Mouse (Mus musculus) left cerebral cortex, adult 11 months (tissue): ENCODE data around the gene Nme7.

ENCODE experiments used
- DNase-seq: peaks from one replicate; pipeline ENCODE4 v3.0.0; 2022; ENCODE audit warnings: low spot score

Nme7 gene

DNA sequence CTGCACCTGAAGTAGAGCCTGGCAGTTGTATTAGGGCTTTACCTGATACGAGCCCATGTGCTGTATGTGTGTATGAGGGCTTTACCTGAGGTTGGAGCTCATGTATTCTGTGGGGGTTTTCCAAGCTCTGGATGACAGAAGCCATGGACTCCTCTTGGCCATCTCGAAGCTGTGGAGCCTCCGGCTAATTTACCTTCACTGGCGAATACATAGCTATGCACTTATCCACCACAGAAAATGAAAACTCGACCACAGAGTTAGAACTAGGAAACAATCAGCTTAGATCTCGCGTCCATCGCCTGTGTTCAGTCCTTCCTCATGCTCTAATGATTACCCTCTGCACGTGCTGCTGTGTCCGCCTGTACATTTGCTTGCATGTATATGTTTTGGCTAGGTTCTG, 80.4 kb downstream of the Nme7 start:
- no peak for DNase-seq

DNA sequence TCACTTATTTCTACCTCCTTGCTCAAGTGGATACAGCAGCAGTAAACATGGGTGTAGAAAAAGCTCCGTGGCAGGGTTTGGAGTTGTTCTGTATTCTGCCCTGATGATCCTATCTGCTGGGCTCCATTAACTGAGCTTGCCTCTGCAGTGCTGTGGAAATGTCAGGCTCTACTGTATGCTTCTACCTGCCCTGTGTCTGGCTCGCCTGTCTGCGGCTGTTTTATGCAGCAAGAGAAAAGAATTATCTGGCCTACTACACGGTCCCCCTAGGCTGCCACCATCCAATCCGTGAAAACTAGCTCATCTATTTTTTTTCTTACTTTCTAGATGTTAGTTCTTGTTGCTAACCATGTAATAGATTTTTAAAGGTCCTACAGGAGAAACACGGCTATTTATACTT, 81.1 kb downstream of the Nme7 start:
- DNase-seq = no peak

DNA sequence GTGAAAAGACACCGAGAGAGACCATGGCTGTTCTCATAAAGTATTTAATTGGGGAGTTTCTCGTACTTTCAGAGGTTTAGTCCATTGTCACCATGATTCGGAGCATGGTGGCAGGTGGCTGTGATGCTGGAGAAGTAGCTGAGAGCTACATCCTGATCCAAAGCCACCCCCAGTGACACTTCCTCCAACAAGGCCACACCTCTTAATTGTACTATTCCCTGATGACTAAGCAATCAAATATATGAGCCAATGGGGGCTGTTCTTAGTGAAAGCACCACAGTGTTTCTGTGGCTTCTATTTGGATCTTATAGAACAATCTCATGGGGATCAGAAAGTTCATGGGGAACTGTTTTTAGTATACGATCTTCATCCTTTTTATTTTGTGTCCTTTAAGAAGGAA, 85.8 kb downstream of the Nme7 start:
- DNase-seq = no peak

DNA sequence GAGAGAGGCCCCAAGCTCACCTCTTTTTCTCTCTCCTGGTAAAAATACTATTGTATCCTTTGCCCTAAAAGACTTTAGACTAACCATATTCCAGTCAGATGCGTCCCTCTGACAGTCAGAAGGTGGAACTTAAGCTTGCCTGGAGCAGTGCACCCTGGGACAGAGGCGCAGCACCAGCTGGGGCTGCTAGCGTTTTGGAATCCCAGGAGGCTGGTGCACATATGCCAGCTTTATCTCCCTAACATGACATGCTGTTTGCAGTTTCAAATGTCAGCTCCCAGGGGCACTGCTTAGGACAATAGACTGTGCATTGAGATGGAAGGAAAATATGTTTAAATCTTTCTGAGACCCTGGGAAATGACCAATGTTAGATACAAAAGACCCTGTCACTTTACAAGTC, 88.3 kb downstream of the Nme7 start:
- DNase-seq = no peak

DNA sequence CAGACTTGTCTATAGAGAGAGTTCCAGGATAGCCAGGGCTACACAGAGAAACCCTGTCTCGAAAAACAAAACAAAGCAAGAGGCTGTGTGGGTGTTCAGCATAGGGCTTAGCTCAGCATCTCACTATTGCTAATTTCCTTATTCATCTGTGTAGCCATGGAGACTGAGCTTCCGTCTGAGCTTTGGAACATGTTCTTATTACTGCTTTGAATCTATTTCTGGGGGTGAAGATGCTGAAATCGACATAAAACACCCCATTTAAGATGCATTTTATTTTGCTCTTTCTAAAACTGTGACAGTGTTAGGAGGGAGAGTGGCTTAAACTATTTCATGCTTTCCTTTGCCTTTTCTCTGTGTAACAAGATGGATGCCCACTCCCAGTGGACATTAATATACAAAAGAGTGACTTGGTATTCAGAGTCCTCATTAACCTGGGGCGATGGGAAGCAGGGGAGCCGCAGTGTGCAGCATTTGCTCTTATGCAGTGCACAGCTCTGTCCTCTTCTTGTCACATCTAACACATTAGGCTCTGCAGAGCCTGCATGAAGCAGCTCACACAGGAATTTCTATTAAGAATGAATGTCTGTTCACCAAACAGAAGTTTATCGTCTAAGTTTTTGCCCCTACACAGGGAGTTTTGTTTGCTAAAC, 91.3 kb downstream of the Nme7 start:
- peak; percentile 57 for DNase-seq

DNA sequence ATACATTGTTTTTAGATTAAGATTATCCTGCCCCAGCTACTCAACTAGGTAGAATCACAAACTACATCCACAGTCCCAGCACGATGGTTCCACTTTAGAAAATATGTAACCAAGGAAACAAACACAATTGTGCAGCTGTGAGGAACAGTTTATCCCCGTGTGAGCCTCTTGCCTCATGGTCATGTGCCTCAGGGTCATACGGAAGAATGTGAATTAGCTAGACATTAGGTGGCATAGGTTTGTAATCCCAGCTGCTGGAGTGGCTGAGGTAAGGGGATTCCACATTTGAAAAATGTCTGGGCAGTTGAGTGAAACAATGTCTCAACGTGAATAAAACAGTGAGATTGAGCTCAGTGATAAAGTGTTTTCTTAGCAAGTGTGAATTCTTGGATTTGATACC, 93.8 kb downstream of the Nme7 start:
- DNase-seq = no peak

DNA sequence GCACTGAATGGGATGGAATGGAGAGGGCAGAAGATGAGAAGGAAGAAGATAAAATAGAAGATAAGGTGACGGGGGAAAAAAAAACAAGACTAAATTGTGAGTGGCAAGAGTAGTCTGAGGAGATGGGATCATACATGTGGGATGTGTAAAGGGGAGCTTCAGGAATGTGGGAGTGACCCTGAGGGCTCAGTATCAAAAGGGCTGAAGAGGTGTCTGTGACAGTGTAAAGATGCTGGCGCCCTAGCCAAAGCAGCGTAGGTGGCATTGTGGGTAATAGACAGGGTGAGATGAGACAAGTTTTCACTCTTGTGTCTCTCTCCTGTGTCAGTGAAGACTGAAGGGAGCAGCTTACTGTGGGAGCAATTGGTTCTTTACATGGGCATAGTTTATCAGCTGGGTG, 95.7 kb downstream of the Nme7 start:
- DNase-seq = no peak

DNA sequence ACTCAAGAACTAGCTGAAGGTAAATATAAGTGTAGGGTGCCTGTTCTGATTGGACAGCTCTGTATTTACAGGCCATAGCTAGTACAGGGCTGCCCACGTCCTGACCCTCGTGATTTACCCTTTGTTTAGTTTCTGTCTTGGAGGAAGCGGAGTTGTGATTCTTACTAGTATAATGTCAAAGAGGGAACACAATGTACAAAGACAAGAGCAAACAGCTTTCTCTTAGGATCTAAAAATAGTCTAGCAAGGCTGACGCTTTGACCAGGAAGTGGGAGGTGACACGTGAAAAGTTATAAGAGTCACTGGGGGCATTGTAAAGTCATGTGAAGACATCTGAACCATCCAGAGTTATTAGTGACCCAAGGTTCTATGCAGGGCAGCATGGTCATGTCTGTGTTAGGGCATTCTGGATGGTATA, 101.5 kb downstream of the Nme7 start:
- DNase-seq = no peak

DNA sequence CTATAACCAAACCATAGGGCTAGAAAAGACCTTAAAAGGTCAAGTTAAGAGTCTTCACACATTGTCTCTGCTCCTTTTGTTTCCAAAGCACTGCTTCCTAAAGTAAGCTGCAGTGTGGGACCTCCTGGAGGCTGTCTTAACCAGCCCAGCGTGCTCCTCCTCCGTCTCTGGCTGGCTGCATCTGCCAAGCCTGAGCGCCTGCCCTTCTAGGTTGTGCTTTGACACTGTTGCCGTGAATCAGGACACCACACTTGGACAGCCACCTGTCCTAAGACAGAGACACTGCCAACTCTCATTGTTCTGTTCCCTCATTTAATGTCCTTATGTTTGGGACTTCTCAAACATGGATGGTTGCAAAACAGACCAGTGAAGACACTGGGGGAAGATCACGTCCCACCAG, 102.6 kb downstream of the Nme7 start:
- DNase-seq = no peak

DNA sequence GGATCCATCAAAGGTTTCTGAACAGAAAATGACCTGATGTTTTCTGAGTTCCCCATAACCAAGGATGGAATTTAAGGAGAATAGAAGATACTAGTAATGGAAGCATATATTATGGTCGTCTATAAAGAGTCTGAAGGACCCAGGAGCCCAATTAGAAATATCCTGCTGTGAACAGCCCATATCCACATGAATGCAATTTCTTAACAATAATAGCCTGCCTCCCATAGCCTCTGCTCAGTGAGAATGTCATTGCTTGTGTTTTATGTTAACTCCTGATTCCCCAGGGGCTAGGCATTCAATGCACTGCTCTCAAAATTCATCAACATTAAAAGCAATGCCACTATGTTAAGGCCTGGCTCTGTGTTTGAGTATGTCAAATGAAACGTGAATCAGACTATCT, 104.7 kb downstream of the Nme7 start:
- no peak for DNase-seq

DNA sequence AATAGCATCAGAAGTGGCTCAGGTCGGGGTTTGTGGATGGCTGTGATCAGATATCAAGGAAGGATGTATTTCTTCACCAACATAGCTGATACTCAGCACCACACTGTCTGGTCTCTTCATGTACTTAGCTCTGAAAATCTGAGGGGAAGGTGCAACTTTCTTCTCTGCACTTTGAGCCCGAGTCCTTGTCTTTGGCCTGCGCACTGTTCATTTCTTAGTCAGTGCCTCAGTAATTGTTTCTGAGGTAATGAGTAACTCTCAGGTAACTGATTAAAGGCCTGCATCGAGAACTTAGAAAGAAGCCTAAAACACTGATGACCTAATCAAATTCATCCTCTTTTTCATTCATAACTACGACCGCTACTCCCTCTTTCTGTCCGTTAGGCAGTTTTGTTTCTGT, 107.4 kb downstream of the Nme7 start:
- no peak for DNase-seq

DNA sequence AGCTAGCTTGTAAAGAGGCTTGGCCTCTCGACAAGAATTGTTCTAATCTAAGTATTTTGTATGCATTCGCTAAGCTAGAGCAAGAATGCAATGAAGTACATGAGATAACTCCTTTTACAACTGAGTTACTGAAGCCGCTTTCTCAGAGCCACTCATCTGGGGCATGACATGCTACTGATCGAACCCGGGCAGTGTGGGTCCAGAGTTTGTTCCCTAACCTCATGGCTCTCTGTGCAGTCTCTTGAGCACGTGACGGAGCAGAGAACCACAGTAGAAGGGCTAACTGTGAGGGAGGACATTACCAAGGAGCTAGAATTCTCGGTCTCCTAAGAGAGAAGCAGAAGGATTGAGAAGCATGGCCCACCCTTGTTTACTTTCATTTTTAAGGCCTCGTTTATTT, 109.0 kb downstream of the Nme7 start:
- no peak for DNase-seq

DNA sequence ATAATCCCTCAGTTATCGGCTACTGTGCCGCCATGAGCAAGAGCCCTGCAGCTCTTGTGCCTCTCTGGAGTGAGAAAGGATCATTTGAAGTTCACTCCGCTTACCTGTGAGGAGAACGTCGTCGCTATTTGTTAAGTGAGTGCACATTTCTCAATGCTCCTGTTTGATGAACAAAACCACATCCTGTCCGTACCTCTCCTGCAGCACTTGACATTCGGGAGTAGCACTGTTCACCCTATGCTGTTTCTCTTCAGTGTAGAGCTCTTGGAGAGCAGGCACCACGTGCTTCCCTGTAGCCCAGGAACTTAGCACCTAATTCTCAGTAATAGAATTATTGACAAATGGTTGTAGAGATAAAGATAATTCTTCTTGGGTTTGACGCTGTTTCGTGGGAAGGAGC, 109.7 kb downstream of the Nme7 start:
- no peak for DNase-seq

DNA sequence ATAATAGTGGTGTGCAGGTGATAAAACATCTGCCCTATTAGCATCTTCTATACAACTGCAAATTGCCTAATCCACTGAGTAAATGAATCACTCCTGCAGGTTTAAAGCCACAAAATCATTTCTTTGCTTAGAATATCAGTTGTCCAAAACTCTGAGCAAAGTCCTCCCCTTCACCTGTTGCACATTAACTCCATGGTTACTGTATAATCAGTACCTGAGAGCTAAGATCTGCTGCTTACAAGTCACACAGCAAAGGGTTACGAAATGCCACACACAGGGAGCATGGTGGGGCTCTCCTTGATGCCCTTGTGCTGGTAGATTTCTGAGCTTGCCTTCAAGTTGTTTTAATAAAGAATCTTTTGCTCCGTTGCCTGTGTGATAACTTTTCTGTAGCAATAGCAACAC, 111.4 kb downstream of the Nme7 start:
- no peak for DNase-seq

DNA sequence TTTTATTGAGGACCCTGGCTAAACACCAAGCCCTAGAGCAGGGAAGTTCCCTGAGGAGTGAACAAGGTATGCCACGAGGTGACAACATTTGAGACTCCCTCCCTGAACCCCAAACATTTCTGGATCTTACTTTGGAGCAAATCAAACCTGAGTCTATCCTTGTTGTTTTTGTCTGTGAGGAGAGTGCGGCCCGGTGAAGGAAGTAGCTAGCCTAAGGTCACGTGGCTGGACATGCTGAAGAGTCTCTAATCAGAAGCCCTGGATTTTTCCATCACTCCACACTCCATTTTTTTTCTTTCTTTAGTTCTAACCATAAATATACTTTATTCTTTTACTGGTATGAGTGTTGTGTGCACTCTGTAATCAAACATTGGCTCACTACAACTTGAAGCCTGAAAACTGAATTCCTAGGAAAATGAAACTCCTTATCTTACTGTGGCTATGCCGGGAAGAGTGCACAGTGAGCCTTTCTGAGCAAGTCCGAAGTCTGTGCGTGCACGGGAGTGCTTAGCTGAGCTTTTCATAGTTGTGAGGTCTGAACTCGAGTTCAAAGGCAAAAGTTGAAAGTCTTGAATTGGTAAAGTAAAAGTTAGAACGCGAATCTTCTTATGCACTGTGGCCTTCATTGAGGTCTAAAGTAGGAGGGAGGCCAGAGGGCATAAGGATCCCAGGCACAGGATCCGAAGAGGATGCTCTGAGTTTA, 112.9 kb downstream of the Nme7 start:
- no peak for DNase-seq

DNA sequence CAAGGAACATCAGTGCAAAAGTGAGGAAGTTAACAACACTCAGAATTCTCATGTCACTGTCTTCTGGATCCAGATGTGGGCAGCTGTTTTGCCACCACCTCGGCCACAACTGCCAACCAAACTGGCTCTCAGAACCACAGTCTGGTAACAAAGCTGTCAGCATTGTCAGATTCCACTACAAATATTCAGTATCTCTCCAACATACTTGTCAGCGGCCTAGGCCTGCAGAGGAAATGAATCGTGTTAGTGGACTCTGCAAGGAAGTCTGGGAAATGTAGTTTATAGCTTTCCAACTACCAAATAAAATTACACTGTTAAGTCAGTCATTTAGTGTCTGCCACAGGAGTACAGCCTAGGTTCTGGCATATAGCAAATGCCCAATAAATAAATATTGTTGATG, 113.7 kb downstream of the Nme7 start:
- no peak for DNase-seq

DNA sequence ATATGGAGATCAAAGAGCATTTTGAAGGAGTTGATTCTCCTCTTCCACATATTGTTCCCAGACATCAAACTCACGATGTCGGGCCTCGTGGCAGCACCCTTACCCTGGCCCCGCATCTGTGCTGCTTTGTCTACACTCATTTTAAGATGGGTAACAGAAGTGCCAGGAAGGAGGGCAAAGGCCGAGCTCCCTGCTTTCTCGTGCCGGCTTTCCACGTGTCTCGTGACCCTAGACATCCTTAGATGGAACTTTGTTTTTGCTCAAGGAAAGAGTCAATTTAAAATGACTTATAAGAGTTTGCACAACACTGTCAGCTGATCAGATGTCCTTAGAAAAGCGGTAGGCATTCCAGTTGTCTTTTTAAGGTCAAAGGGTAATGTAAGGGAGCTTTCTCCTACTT, 114.4 kb downstream of the Nme7 start:
- no peak for DNase-seq

DNA sequence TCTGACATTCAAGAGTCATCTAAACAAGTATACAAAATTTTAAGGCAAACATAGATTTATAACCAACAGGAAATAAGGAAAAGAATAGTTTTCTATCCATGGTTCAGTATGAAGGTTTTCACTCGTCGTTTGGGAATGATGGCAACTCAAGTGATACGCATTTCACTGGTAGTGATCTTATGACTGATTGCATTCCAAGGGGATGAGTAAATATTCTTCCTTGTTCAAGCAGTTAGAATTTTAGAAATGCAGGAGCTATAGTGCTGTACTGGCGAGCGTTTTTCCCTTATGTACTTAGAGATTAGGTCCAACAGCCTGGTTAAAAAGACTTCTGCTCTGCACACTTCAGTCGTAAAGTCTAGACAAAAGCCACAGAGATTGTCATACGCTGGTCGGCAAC, 115.5 kb downstream of the Nme7 start:
- no peak for DNase-seq

DNA sequence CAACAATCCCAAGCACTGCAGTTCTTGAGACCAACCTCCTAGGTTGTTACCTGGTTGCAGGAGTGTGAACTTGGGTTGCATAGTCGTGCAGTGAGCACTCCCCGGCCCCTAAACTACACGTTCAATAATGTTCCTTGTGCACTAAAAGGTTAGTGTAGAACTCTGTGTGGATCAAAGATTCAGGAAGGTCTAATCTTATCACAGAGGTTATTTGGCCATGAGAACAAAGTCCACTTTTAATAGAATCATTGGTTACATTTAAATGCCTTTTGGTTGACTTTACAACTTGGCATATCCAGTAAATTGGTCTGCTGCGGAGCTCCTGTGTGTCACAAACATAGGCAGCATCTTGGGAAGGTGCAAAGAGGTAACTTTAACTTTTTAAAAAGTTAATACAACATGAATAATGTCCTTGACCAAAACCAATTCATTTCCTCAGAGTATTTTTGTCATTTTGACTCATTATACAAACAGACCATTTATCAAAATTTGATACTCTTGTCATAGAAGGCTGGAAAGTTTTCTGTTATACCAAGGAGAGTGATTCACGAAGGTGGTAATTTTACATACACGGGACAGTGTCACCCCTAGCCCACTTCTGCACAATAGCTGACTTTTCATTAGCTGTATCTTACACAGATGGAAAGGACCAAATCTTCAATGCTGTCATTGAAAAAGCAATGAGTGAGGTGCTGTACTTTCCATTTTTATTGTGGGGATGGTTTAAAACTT, 116.9 kb downstream of the Nme7 start:
- no peak for DNase-seq

DNA sequence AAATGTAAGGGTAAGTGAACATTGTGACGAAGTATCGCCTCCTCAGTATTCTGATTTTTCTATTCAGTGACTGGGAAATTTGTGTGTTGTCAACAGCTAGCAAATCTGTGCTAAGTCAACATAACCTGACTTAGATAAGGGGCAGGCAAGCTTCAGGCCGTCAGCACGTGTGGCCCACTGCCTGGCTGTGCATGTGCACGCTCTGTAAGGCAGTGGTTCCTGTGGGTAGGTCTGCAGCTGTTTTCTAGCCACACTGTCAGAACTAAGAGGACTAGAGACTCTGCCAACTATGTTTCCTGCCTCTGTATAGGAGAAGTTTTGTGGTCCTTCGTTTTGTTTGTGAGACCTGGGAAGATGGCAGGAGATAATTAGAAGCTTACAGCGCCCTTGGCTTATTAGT, 122.3 kb downstream of the Nme7 start:
- DNase-seq = no peak

DNA sequence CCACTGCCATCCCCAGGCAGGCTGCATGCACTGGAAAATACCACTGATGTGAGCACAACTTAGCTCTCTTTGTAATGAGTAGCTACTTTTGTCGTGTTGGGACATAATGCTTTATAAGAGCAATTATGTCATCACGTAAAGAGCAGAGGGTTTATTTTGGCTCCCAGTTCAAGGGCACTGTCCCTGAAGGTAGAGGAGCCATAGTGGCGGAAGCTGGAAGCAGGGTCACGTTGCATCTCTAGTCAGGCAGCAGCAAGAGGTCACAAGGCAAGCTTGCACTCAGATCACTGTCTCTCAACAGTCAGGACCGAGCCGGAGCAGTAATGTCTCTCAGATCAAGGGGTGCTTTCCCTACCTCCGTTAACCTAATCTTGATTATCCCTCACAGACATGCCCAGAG, 123.9 kb downstream of the Nme7 start:
- DNase-seq = no peak

DNA sequence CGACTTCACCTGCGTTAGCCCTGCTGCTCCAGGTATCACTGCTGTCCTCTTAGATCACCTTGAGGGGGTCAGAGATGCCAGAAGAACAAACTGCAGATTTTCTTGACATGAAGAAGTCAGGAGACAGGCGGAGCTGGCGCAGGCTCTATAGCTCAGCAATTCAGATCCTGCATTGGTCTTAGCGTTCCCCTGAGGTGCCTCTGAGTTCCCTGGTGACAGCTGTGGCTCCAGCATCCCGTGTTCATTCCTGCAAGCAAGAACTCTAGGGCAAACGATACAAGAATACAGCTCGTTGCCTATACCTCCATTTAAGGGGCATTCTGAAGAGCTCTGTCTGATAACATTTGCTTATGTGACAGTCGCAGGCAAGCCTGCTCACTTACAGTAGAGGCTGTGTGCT, 124.7 kb downstream of the Nme7 start:
- no peak for DNase-seq

DNA sequence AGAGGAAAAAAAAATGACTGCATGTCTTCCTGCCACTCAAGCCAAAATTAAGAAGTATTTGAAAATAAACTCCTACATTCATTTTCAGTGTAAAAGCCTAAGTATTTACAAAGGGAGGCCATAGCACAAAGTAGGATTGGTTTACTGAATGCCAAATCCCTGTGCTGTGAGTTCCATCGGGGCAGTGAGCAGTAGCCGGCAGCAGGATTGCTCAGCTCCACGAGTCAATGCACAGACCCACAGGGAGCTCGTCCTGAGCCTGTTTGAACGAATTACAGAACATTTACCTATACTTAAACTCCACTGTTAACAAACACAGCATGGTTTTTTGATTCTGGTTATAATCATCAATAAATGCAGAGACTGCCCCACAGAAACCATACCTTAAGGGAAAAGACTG, 128.7 kb downstream of the Nme7 start:
- DNase-seq = no peak

DNA sequence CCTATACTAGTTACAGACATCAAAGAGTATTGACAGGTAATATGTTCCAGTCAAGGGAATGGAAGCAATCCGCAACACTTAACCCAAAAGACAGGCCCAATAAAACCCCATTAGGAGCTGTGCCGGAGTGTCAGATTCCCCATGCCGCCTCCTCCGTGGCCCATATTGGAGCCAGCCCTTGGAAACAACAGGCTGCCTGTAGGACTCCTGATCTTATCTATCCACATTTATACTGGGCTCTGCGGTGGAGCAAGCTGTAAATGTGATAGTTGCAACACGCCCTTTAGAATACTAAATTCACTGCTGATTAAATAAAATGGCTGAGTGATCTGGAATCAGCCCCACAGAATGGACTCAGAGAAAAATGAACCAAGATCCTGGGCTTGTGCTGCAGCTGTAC, 130.1 kb downstream of the Nme7 start:
- DNase-seq = no peak
